Mouse (Mus musculus) ES-E14 (cell line): ENCODE results near the gene Tcea2. TPM values are rescaled to one million over a fixed set of nuclear protein-coding genes. Genes with fewer than 3 reads are reported as not detected.
A peak's percentile ranks its signal among the peaks of the same experiment; 100 is the strongest.

Experiments used
- DNase-seq: peaks from one replicate; pipeline ENCODE4 v3.0.0-alpha.2; 2013; ENCODE audit warnings: low read depth, low spot score
- H3K27ac ChIP-seq: 2 replicates; pipeline ENCODE4 v1.5.1; 2012; ENCODE audit warnings: low read depth, mild to moderate bottlenecking, low read length, moderate library complexity, mixed read lengths; ENCODE audit not compliant: poor library complexity, insufficient read depth, severe bottlenecking
- H3K36me3 ChIP-seq: 2 replicates; pipeline ENCODE4 v1.6.1; 2012; ENCODE audit warnings: mild to moderate bottlenecking, low read length, moderate library complexity, mixed read lengths; ENCODE audit not compliant: control insufficient read depth, poor library complexity, insufficient read depth, severe bottlenecking
- H3K4me1 ChIP-seq, 2 experiments: fragments of 150-350 bp in 1 of 2; sonication (generic) in 1 of 2; 2 replicates each; pipeline ENCODE4 v1.6.1; 2012; ENCODE audit warnings: low read length in 2 of 2, mild to moderate bottlenecking in 1 of 2, mixed read lengths in 1 of 2; ENCODE audit not compliant: control insufficient read depth in 2 of 2, insufficient read depth in 2 of 2, poor library complexity in 1 of 2
- H3K4me3 ChIP-seq, 2 experiments: fragments of 150-350 bp in 1 of 2; sonication (generic) in 1 of 2; 2 replicates each; pipeline ENCODE4 v1.5.1; 2012; ENCODE audit warnings: low read length in 2 of 2, low read depth in 1 of 2, mild to moderate bottlenecking in 1 of 2, mixed read lengths in 1 of 2; ENCODE audit not compliant: insufficient read depth in 1 of 2, poor library complexity in 1 of 2, severe bottlenecking in 1 of 2
- H3K9ac ChIP-seq: 2 replicates; pipeline ENCODE4 v1.6.1; 2012; ENCODE audit warnings: low read depth, mild to moderate bottlenecking, low read length, mixed read lengths; ENCODE audit not compliant: poor library complexity, insufficient read depth, severe bottlenecking
- H3K9me3 ChIP-seq: fragments of 150-350 bp; sonication (generic); 2 replicates; pipeline ENCODE4 v1.6.1; 2012; ENCODE audit warnings: low read depth, mild to moderate bottlenecking, low read length; ENCODE audit not compliant: control insufficient read depth, insufficient read depth
- CHD2 ChIP-seq: IDR thresholded peaks from 2 replicates; pipeline ENCODE4 v1.6.1; 2014; ENCODE audit warnings: mild to moderate bottlenecking, low read depth, low read length, inconsistent platforms
- HCFC1 ChIP-seq: IDR thresholded peaks from 2 replicates; pipeline ENCODE4 v1.6.1; 2012; ENCODE audit warnings: low read length, inconsistent platforms, borderline replicate concordance; ENCODE audit not compliant: insufficient read depth
- MAFK ChIP-seq: IDR thresholded peaks from 2 replicates; pipeline ENCODE4 v1.6.1; 2014; ENCODE audit warnings: mild to moderate bottlenecking, low read depth, low read length, inconsistent platforms; ENCODE audit not compliant: insufficient read depth
- ZC3H11A ChIP-seq: IDR thresholded peaks from 2 replicates; pipeline ENCODE4 v1.6.1; 2012; ENCODE audit warnings: low read depth, mild to moderate bottlenecking, inconsistent platforms, low read length, borderline replicate concordance
- ZNF384 ChIP-seq: IDR thresholded peaks from 2 replicates; pipeline ENCODE4 v1.6.1; 2012; ENCODE audit warnings: low read depth, low read length, inconsistent platforms
- in situ Hi-C, 2 experiments: fragments of 600-800 bp; cut with MboI; formaldehyde crosslinking; loops; one replicate each; pipeline ENCODE4 v1.15.1; 2025; ENCODE audit warnings: low sequenced_read_pairs in 2 of 2, inconsistent platforms in 1 of 2; ENCODE audit not compliant: unreplicated experiment in 2 of 2
- total RNA-seq: library from RNA; depleted of rRNA; stranded (reverse); fragments of 300-350 nt; gene quantifications from 2 replicates; pipeline ENCODE4 v1.2.3, GENCODE M21; 2012

Gene Tcea2
- total RNA-seq, 1 experiment = 11.4 TPM

GRCm38 (mm10) chr2:181692304-181692703, 12.2 kb downstream of the Tcea2 start:
- Histone ChIP-seq H3K4me1 (peaks cover 0 to 7% of the 10 kb centered on the region in 2 experiments; a peak in 1 of 4 replicates), H3K9ac (no peak overlapping the region), H3K36me3 (peaks cover 12% of the 10 kb centered on the region; the same call in 1 of the 2 replicates), H3K9me3 (no peaks in the 10 kb centered on the region), H3K4me3 (no peak overlapping the region), H3K27ac (no peak overlapping the region)
- TF ChIP-seq MAFK = no peak
- no peak for TF ChIP-seq CHD2
- no peak for TF ChIP-seq ZC3H11A
- TF ChIP-seq ZNF384 = no peak
- no peak for TF ChIP-seq HCFC1
- DNase-seq = no peak
- in situ Hi-C loops = no loop called here

- no peak for DNase-seq
- Histone ChIP-seq H3K9ac (peak within 1 kb of the TSS; percentile 88), H3K4me1 (peaks cover 0 to 7% of the 10 kb centered on the region in 2 experiments; a peak in 1 of 4 replicates), H3K9me3 (no peaks in the 10 kb centered on the region), H3K36me3 (peaks cover 12% of the 10 kb centered on the region; the same call in 1 of the 2 replicates), H3K27ac (no peak within 1 kb of the TSS), H3K4me3 (peak within 1 kb of the TSS; percentile 78 to 83)
- TF ChIP-seq MAFK (no peak), ZNF384 (no peak), HCFC1 (no peak), CHD2 (no peak), ZC3H11A (no peak)
- in situ Hi-C loops = no loop called here
These were observed 13.5 kb downstream of the Tcea2 start, which contains the start of gene Rgs19 for GRCm38 (mm10) chr2:181693339-181694280. Gene Rgs19, minus strand, starts transcription at chr2:181693977.

GRCm38 (mm10) chr2:181694581-181694980, 14.5 kb downstream of the Tcea2 start:
- H3K4me1 ChIP-seq = peaks cover 0 to 7% of the 10 kb centered on the region in 2 experiments; a peak in 1 of 4 replicates
- in situ Hi-C loops = no loop called here
- no peak for TF ChIP-seq MAFK
- TF ChIP-seq ZNF384 = no peak
- TF ChIP-seq ZC3H11A = no peak
- no peak for TF ChIP-seq HCFC1
- TF ChIP-seq CHD2 = no peak
- no peaks in the 10 kb centered on the region for H3K9me3 ChIP-seq
- peaks cover 3% of the 10 kb centered on the region; the same call in 1 of the 2 replicates for H3K36me3 ChIP-seq
- peak overlapping the region in 1 of 2 experiments; percentile 83; a peak in 1 of 4 replicates for H3K4me3 ChIP-seq
- no peak overlapping the region for H3K9ac ChIP-seq
- no peak overlapping the region for H3K27ac ChIP-seq
- no peak for DNase-seq

DNA sequence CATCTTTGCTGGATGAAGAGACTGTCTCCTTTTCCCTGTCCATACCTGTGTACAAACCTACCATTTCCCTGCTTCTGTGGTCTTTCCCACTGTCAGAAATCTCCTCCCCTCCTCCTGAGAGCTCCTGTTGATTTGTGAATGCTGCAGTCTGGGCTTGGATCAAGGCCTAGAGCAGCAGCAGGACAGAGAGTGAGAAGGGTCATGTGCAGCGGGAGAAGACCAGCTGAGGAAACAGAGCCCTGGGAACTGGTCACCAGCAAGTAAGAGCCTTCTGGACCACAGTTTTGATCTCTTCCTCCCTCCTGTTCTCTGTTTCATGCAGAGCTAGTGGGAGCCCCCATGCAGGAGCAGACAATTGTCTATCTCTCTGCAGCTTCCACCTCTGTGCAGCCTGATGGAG, 15.7 kb downstream of the Tcea2 start:
- DNase-seq = no peak
- no peaks in the 10 kb centered on the region for H3K9me3 ChIP-seq
- H3K27ac ChIP-seq = no peak overlapping the region
- H3K9ac ChIP-seq = no peak overlapping the region
- in situ Hi-C loops = no loop called here
- peaks cover 0 to 7% of the 10 kb centered on the region in 2 experiments; a peak in 1 of 4 replicates for H3K4me1 ChIP-seq
- no peak overlapping the region for H3K4me3 ChIP-seq
- no peaks in the 10 kb centered on the region for H3K36me3 ChIP-seq
- TF ChIP-seq ZNF384 = no peak
- no peak for TF ChIP-seq ZC3H11A
- no peak for TF ChIP-seq HCFC1
- no peak for TF ChIP-seq MAFK
- TF ChIP-seq CHD2 = no peak
